Mouse (Mus musculus): ENCODE results near the gene Frmd4a. TPM values are rescaled to one million over a fixed set of nuclear protein-coding genes. Genes with fewer than 3 reads are reported as not detected.

Gene Frmd4a
- polyA plus RNA-seq, 1 experiment from 2014 or later, result 16.0 TPM

- Histone ChIP-seq H3K27me3 (no peaks in the 10 kb centered on the region), H3K36me3 (replicated peaks) (no peaks in the 10 kb centered on the region), H3K9me3 (replicated peaks) (no peaks in the 10 kb centered on the region), H3K9ac (no peak overlapping the region), H3K4me3 (replicated peaks) (no peak overlapping the region), H3K27ac (replicated peaks) (no peak overlapping the region), H3K4me2 (no peak overlapping the region), H3K4me1 (replicated peaks) (no peaks in the 10 kb centered on the region)
- ATAC-seq (ENCODE audit: insufficient read depth), result no peak; the same call in 1 of the 2 replicates
- WGBS (ENCODE audit: insufficient replicate concordance), result 32% methylated on average over 12 of the region's 12 CpGs
Measured at GRCm38 (mm10) chr2:4452590-4453400, 435.3 kb downstream of the Frmd4a start.

DNA sequence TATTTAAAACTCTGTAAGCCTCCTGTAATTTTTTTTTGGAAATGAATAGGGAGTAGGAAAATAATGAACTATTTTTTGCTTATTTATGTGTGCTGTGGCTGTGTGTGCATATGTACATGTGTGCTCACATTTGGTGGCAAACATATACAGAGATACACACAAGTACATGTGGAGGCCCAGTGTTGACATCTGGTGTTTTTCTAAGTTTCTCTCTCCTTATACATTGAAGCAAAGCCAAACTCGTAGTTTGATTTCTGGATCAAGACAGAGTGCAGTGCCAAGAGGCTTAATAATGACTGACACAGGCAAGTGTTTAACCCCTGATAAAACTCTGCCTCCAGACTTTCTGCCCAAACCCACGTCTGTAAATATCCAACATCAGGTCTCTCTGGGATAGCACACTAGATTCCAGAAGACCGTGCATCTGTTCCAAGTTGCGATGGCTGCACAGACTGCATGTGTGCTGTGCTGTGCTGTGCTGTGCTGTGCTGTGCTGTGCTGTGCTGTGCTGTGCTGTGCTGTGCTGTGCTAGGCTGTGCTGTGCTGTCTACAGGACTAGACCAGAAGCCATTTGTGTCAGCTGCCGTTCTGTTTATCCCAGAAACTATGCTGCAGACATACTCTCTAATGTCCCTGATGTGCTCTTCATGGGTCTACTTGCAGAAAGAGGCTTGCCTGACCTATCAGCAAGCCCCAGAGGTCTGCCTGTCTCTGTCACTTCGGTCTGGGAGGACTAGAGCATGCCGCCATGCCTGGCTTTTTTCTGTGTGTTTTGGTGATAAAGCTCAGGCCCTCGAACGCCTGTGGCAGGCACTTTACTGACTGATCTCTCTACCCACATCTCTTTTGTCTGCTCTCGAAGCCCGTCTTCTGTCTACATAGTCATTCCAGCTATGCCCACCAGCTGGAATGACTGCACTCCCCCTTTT is 437.8 kb downstream of the Frmd4a start:
- H3K4me3 ChIP-seq (replicated peaks), result no peak overlapping the region
- H3K27ac ChIP-seq (replicated peaks), result no peak overlapping the region
- no peaks in the 10 kb centered on the region for H3K9me3 ChIP-seq (replicated peaks)
- no peak overlapping the region for H3K4me2 ChIP-seq
- 30% methylated on average over 11 of the region's 11 CpGs for WGBS (ENCODE audit: insufficient replicate concordance)
- H3K36me3 ChIP-seq (replicated peaks), result no peaks in the 10 kb centered on the region
- no peak overlapping the region for H3K9ac ChIP-seq
- H3K4me1 ChIP-seq (replicated peaks), result no peaks in the 10 kb centered on the region
- ATAC-seq (ENCODE audit: insufficient read depth), result no peak
- H3K27me3 ChIP-seq, result no peaks in the 10 kb centered on the region

GRCm38 (mm10) chr2:4460897-4461296 is 443.4 kb downstream of the Frmd4a start:
- no peak for ATAC-seq (ENCODE audit: insufficient read depth)
- no peak overlapping the region for H3K27ac ChIP-seq (replicated peaks)
- no peaks in the 10 kb centered on the region for H3K36me3 ChIP-seq (replicated peaks)
- no peaks in the 10 kb centered on the region for H3K27me3 ChIP-seq
- 67% methylated on average over 5 of the region's 5 CpGs for WGBS (ENCODE audit: insufficient replicate concordance)
- H3K9me3 ChIP-seq (replicated peaks), result no peaks in the 10 kb centered on the region
- no peak overlapping the region for H3K4me2 ChIP-seq
- no peaks in the 10 kb centered on the region; the same call in 1 of the 2 replicates for H3K4me1 ChIP-seq (replicated peaks)
- no peak overlapping the region for H3K9ac ChIP-seq
- H3K4me3 ChIP-seq (replicated peaks), result no peak overlapping the region

DNA sequence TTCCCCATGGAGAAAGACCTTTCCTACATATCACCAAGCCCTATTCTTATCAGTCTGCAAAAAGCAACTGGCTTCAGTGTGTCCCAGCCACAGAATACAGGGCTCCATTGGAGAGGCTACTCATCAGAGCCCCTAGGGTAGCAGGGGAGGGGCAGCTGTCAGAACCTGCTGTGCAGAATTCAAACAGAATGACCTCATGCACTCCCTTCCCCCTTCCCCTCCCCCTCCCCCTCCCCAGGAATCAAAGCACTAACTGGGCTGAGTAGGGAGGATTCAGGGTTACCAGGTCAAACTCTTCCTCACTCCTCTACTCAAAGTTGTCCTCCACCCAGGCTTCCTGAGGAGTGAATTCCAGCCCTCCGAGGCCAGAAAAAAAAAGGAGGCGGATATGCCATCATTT is 444.0 kb downstream of the Frmd4a start:
- ATAC-seq (ENCODE audit: insufficient read depth), result no peak
- H3K4me3 ChIP-seq (replicated peaks), result no peak overlapping the region
- no peaks in the 10 kb centered on the region for H3K36me3 ChIP-seq (replicated peaks)
- no peaks in the 10 kb centered on the region for H3K9me3 ChIP-seq (replicated peaks)
- H3K4me2 ChIP-seq, result no peak overlapping the region
- no peak overlapping the region for H3K9ac ChIP-seq
- no peaks in the 10 kb centered on the region for H3K27me3 ChIP-seq
- whole genome bisulfite sequencing (ENCODE audit: insufficient replicate concordance), result 44% methylated on average over 2 of the region's 2 CpGs
- H3K27ac ChIP-seq (replicated peaks), result no peak overlapping the region
- no peaks in the 10 kb centered on the region; the same call in 1 of the 2 replicates for H3K4me1 ChIP-seq (replicated peaks)

- 33% methylated on average over 11 of the region's 11 CpGs for WGBS (ENCODE audit: insufficient replicate concordance)
- no peaks in the 10 kb centered on the region for H3K9me3 ChIP-seq (replicated peaks)
- no peak for ATAC-seq (ENCODE audit: insufficient read depth)
- no peak overlapping the region for H3K27ac ChIP-seq (replicated peaks)
- no peaks in the 10 kb centered on the region for H3K27me3 ChIP-seq
- H3K4me1 ChIP-seq (replicated peaks), result peaks cover 6% of the 10 kb centered on the region
- H3K9ac ChIP-seq, result no peak overlapping the region
- no peak overlapping the region for H3K4me2 ChIP-seq
- no peak overlapping the region for H3K4me3 ChIP-seq (replicated peaks)
- H3K36me3 ChIP-seq (replicated peaks), result no peaks in the 10 kb centered on the region
Measured at GRCm38 (mm10) chr2:4462480-4462879, 445.0 kb downstream of the Frmd4a start.

DNA sequence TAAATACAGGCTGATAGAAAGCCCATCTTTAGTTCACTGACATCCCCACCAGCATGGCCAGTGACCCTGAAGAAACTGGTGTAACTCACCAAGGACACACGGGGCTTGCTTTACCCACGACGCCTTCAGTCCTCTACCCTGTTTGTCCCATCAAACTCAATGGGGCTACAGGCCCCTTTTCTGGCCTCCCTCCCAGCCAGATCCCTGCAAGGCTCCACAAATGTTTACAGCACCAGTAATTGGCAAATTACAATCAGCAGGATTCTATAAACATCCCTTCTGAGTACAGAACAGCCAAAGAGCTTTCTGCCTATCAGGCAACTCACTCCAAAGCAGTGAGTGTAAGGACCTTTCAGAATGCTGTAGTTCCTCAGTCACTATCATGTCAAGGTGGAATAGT is 448.6 kb downstream of the Frmd4a start:
- H3K9me3 ChIP-seq (replicated peaks), result no peaks in the 10 kb centered on the region
- no peaks in the 10 kb centered on the region for H3K27me3 ChIP-seq
- peaks cover 6% of the 10 kb centered on the region for H3K4me1 ChIP-seq (replicated peaks)
- H3K4me2 ChIP-seq, result no peak overlapping the region
- 52% methylated on average over 3 of the region's 3 CpGs for WGBS (ENCODE audit: insufficient replicate concordance)
- H3K9ac ChIP-seq, result no peak overlapping the region
- H3K4me3 ChIP-seq (replicated peaks), result no peak overlapping the region
- H3K27ac ChIP-seq (replicated peaks), result no peak overlapping the region
- H3K36me3 ChIP-seq (replicated peaks), result no peaks in the 10 kb centered on the region
- no peak for ATAC-seq (ENCODE audit: insufficient read depth)

DNA sequence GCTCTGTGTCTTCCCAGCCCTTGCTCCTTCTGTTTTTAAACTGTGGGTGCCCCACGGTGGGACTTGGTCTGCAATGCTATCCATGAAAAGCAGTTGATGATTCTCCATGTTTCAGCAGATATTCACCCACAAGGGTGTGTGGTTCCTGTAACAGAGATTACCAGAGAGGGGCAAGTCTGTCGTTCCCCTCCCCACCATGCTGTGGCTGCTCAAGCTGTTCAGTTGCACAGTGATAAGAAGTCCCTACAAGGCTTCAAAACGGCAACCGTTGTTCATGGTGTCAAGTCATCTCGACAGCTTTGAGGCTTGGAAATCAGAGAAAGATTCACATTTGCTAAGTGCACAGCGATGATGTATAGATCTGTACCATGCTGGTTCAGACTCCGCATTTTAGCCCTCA is 449.8 kb downstream of the Frmd4a start:
- Histone ChIP-seq H3K27me3 (no peaks in the 10 kb centered on the region), H3K9me3 (replicated peaks) (no peaks in the 10 kb centered on the region), H3K9ac (no peak overlapping the region), H3K27ac (replicated peaks) (no peak overlapping the region), H3K4me1 (replicated peaks) (peaks cover 6% of the 10 kb centered on the region; the same call in 1 of the 2 replicates), H3K4me3 (replicated peaks) (no peak overlapping the region), H3K36me3 (replicated peaks) (no peaks in the 10 kb centered on the region), H3K4me2 (no peak overlapping the region)
- ATAC-seq (ENCODE audit: insufficient read depth), result peak; percentile 49
- WGBS (ENCODE audit: insufficient replicate concordance), result 19% methylated on average over 7 of the region's 7 CpGs

DNA sequence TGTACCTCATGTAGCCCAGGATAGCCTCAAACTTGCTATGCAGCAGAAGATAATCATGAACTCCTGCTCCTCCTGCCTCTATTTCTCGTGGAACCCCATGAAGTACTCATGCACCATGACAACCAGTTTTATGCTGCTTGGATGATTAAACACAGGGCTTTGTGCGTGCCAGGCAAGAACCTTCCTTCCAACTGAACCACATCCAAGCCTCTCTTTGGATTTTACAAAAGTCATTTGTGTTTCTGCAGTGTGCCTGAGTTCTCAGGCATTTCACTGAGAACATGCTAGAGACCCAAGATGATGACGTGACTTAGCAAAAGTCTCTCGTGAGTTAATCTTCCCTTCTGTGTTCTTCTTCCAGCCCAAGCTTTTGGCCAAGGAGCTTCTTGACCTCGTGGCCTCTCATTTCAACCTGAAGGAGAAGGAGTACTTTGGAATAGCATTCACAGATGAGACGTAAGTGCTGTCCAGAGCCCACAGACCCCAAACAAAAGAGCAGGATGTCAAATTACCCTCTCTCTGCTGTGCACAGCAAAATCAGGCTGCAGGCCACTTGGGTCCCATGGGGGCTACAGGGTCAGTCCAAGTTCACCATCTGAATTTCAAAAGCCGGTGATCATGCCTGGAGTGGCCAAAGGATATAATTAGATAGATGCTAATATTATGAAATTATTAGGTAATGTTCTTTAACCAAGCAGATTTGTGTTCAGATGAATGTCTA is 455.4 kb downstream of the Frmd4a start:
- ATAC-seq (ENCODE audit: insufficient read depth), result no peak
- no peaks in the 10 kb centered on the region for H3K36me3 ChIP-seq (replicated peaks)
- H3K4me2 ChIP-seq, result no peak overlapping the region
- no peak overlapping the region for H3K4me3 ChIP-seq (replicated peaks)
- H3K27me3 ChIP-seq, result no peaks in the 10 kb centered on the region
- H3K9ac ChIP-seq, result no peak overlapping the region
- 55% methylated on average over 7 of the region's 7 CpGs for WGBS (ENCODE audit: insufficient replicate concordance)
- H3K27ac ChIP-seq (replicated peaks), result no peak overlapping the region
- no peaks in the 10 kb centered on the region for H3K4me1 ChIP-seq (replicated peaks)
- H3K9me3 ChIP-seq (replicated peaks), result no peaks in the 10 kb centered on the region

DNA sequence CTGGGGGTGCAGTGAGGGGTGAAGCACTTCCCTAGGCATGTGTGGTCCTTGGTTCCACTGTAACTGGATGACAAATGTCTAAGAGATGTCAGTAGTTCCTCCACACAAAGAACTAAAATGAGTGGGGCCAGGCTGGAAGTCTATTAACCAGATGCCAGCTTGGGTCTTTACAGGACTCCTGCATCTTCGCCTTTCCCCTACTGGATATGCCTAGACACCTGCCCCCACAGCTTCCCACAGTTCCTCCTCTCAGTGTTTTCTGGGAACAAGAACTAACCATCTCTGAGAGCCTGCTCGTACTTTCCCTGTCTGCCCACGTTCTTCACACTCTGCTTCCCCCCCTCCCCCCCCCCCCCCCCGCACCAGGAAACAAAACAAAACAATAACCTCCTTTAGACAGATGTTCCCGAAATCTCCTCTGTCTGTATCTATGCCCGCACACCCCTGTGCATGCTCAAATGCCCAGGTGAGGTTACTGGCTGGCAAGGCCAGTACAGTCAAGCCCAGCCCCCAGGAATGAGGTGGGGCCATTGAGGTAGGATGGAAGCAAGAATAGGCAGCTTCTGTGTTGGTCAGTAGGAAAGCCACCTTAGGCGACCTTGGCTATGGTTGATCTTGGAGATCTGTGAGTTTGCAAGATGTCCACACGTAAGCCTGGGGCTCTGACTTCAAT is 456.5 kb downstream of the Frmd4a start:
- 38% methylated on average over 7 of the region's 8 CpGs for WGBS (ENCODE audit: insufficient replicate concordance)
- H3K4me3 ChIP-seq (replicated peaks), result no peak overlapping the region
- no peaks in the 10 kb centered on the region for H3K4me1 ChIP-seq (replicated peaks)
- no peak for ATAC-seq (ENCODE audit: insufficient read depth)
- no peak overlapping the region for H3K9ac ChIP-seq
- H3K9me3 ChIP-seq (replicated peaks), result no peaks in the 10 kb centered on the region
- H3K27me3 ChIP-seq, result no peaks in the 10 kb centered on the region
- H3K36me3 ChIP-seq (replicated peaks), result no peaks in the 10 kb centered on the region
- no peak overlapping the region for H3K4me2 ChIP-seq
- no peak overlapping the region for H3K27ac ChIP-seq (replicated peaks)

GRCm38 (mm10) chr2:4474539-4474937 is 457.0 kb downstream of the Frmd4a start:
- no peak overlapping the region for H3K9ac ChIP-seq
- no peaks in the 10 kb centered on the region for H3K36me3 ChIP-seq (replicated peaks)
- no peaks in the 10 kb centered on the region for H3K27me3 ChIP-seq
- H3K4me2 ChIP-seq, result no peak overlapping the region
- ATAC-seq (ENCODE audit: insufficient read depth), result no peak
- no peaks in the 10 kb centered on the region for H3K9me3 ChIP-seq (replicated peaks)
- no peaks in the 10 kb centered on the region for H3K4me1 ChIP-seq (replicated peaks)
- H3K27ac ChIP-seq (replicated peaks), result no peak overlapping the region
- no peak overlapping the region for H3K4me3 ChIP-seq (replicated peaks)

Data from liver, embryonic 15.5 days (tissue).